Mouse (Mus musculus): ENCODE measurements around the gene Abhd14b. TPM values are rescaled to one million over a fixed set of nuclear protein-coding genes. Genes with fewer than 3 reads are reported as not detected.
A peak's percentile ranks its signal among the peaks of the same experiment; 100 is the strongest.

The Abhd14b gene
- polyA plus RNA-seq, 1 experiment, result 14.6 TPM

DNA sequence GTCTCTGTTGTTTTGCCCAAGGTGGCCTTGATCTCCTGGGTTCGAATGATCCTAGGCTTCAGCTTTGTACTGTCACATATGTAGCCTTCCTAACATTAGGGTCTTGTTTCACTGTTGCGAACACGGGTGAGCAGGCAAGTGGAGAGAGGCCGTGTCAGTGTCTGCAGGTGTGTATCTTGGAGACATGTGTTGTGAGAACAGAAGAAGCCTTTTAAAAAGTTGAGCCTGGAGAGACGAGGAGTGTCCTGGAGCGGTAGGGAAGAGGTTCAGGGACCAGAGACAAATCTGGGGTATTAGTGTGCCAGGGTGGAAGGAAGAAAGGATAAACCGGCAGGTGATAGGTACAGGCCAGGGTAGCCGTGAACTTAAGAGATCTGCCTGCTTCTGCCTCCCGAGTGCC, 30.8 kb downstream of the Abhd14b start:
- no peaks in the 10 kb centered on the region for H3K27me3 ChIP-seq (ENCODE audit: control insufficient read depth, insufficient read depth, low read length)
- no peak overlapping the region for H3K27ac ChIP-seq (ENCODE audit: insufficient read depth, low read length)
- H3K4me1 ChIP-seq (ENCODE audit: control insufficient read depth, insufficient read depth, insufficient read length), result peaks cover 15% of the 10 kb centered on the region; the same call in 1 of the 2 replicates
- no peak for TF ChIP-seq CTCF (IDR thresholded peaks at IDR 0.05; ENCODE audit: extremely low read depth, insufficient read depth, insufficient read length, insufficient replicate concordance)
- TF ChIP-seq POLR2A (IDR thresholded peaks at IDR 0.05; ENCODE audit: low read depth, low read length), result no peak
- H3K4me3 ChIP-seq (ENCODE audit: extremely low read depth, insufficient read depth, insufficient read length), result peak overlapping the region; percentile 65; the same call in 1 of the 2 replicates
- no peak for DNase-seq (ENCODE audit: low read depth in 1 of 2, low spot score in 2 of 2)
- H3K36me3 ChIP-seq (ENCODE audit: control insufficient read depth, insufficient read depth, low read length), result peaks cover 12% of the 10 kb centered on the region
- 74% methylated on average over 9 of the region's 9 CpGs for WGBS

DNA sequence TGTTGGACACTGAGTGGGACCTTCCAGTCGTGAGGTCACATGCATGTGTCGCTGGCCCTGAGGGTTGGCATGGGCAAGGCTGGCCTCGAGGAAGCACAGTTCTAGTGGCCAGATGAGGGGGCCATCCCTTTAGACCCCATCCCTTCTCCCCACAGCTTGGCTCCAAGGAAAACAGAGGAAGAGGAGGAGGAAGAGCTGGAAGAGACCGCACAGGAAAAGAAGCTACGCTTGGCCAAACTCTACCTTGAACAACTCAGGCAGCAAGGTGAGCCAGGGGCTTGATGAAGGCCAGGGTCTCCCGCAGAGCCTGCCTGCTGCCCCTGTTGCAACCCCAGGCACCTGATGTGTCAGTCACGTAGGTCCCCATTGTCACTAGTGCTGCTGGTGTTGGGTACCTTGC, 33.3 kb downstream of the Abhd14b start:
- H3K27ac ChIP-seq (ENCODE audit: insufficient read depth, low read length), result no peak overlapping the region
- peak in 1 of 2 experiments; percentile 2 for DNase-seq (ENCODE audit: low read depth in 1 of 2, low spot score in 2 of 2)
- 91% methylated on average over 7 of the region's 7 CpGs for WGBS
- H3K4me3 ChIP-seq (ENCODE audit: extremely low read depth, insufficient read depth, insufficient read length), result no peak overlapping the region
- peaks cover 30% of the 10 kb centered on the region for H3K36me3 ChIP-seq (ENCODE audit: control insufficient read depth, insufficient read depth, low read length)
- H3K27me3 ChIP-seq (ENCODE audit: control insufficient read depth, insufficient read depth, low read length), result no peaks in the 10 kb centered on the region
- H3K4me1 ChIP-seq (ENCODE audit: control insufficient read depth, insufficient read depth, insufficient read length), result peaks cover 11% of the 10 kb centered on the region; the same call in 1 of the 2 replicates
- TF ChIP-seq CTCF (IDR thresholded peaks at IDR 0.05; ENCODE audit: extremely low read depth, insufficient read depth, insufficient read length, insufficient replicate concordance) (no peak), POLR2A (IDR thresholded peaks at IDR 0.05; ENCODE audit: low read depth, low read length) (no peak)

DNA sequence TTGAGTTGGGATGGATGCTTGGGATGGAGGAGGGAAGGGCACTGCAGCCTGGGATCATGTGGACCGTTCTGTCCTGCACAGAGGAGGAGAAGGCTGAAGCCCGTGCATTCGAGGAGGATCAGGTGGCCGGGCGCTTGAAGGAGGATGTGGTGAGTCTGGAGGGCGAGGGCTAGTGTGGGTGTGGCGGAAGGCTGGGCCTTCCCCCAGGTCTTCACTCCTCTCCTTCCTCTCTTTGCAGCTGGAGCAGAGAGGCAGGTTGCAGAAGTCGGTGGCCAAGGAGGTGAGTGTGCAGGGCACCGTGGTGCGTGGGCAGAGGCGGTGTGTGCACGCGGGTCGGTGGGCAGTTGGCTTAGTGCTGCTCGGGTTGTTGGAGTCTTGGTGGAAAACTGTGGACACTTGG, 33.8 kb downstream of the Abhd14b start:
- WGBS, result 43% methylated on average over 15 of the region's 15 CpGs
- peaks cover 11% of the 10 kb centered on the region; the same call in 1 of the 2 replicates for H3K4me1 ChIP-seq (ENCODE audit: control insufficient read depth, insufficient read depth, insufficient read length)
- TF ChIP-seq POLR2A (IDR thresholded peaks at IDR 0.05; ENCODE audit: low read depth, low read length), result no peak
- no peak overlapping the region for H3K27ac ChIP-seq (ENCODE audit: insufficient read depth, low read length)
- DNase-seq (ENCODE audit: low read depth in 1 of 2, low spot score in 2 of 2), result peak in 1 of 2 experiments; percentile 3
- no peaks in the 10 kb centered on the region for H3K27me3 ChIP-seq (ENCODE audit: control insufficient read depth, insufficient read depth, low read length)
- H3K36me3 ChIP-seq (ENCODE audit: control insufficient read depth, insufficient read depth, low read length), result peaks cover 33% of the 10 kb centered on the region
- H3K4me3 ChIP-seq (ENCODE audit: extremely low read depth, insufficient read depth, insufficient read length), result no peak overlapping the region

DNA sequence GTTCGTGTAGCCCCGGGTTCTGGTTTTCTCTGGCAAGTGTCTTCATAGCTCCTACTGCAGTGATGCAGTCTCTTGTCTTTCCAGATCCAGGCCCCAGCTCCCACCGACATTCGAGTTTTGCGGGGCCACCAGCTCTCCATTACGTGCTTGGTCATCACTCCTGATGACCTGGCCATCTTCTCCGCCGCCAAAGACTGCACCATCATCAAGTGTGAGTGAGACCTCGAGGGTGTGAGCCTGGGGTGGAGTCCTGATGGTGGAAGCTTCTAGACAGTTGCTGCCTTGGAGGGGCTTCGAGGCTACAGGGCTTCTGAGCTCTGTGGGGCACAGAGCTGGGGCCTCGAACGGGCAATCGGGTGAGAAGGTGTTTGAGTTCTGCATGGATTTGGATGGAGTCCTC, 34.4 kb downstream of the Abhd14b start:
- Histone ChIP-seq H3K4me3 (ENCODE audit: extremely low read depth, insufficient read depth, insufficient read length) (no peak overlapping the region), H3K4me1 (ENCODE audit: control insufficient read depth, insufficient read depth, insufficient read length) (peaks cover 6% of the 10 kb centered on the region; the same call in 1 of the 2 replicates), H3K27me3 (ENCODE audit: control insufficient read depth, insufficient read depth, low read length) (no peaks in the 10 kb centered on the region), H3K27ac (ENCODE audit: insufficient read depth, low read length) (no peak overlapping the region), H3K36me3 (ENCODE audit: control insufficient read depth, insufficient read depth, low read length) (peaks cover 35% of the 10 kb centered on the region)
- DNase-seq (ENCODE audit: low read depth in 1 of 2, low spot score in 2 of 2), result peak in 1 of 2 experiments; percentile 2
- 94% methylated on average over 13 of the region's 13 CpGs for WGBS
- TF ChIP-seq POLR2A (IDR thresholded peaks at IDR 0.05; ENCODE audit: low read depth, low read length) (no peak), CTCF (IDR thresholded peaks at IDR 0.05; ENCODE audit: extremely low read depth, insufficient read depth, insufficient read length, insufficient replicate concordance) (no peak)

DNA sequence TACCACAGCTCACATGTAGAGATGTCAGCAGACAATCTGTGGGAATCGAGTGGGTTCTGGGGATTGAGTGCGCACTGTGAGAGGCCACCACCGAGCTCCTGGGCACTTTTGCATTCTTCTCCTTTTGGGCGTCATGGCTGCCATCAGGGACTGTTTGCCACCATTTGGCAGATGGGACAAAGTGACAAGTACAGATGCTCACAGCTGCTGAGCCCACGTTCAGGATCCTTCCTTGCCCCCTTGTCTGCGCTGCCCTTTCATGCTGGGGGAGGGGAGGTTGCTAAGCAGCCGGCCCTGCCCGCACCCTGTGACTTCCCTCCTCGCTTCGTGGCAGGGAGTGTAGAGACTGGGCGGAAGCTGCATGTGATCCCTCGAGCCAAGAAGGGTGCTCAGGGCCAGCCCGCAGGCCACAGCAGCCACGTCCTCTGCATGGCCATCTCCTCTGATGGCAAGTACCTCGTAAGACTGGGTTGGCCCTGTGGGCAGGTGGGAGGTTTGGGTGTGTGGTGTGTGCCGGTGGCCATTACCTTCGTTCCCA, 35.4 kb downstream of the Abhd14b start:
- H3K36me3 ChIP-seq (ENCODE audit: control insufficient read depth, insufficient read depth, low read length), result peaks cover 35% of the 10 kb centered on the region
- WGBS, result 89% methylated on average over 17 of the region's 17 CpGs

DNA sequence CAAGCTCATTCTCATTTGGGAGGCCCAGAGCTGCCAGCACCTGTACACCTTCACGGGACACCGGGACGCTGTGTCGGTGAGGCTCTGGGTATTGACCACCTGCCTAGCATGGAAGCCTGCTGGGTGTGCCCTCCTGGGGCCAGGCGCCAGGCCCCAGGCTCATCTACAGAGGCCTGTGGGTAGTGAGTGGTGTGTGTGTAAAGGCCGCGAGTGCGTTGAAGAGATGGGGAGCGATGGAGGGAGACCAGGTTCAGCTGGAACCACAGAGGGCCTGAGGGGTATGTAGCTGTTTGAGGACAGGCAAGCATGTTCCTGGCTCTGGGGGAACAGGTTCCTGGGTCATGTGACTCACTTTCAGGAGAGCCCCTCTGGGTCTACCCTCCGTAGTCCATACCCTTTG, 35.9 kb downstream of the Abhd14b start:
- TF ChIP-seq CTCF (IDR thresholded peaks at IDR 0.05; ENCODE audit: extremely low read depth, insufficient read depth, insufficient read length, insufficient replicate concordance) (no peak), POLR2A (IDR thresholded peaks at IDR 0.05; ENCODE audit: low read depth, low read length) (no peak)
- DNase-seq (ENCODE audit: low read depth in 1 of 2, low spot score in 2 of 2), result no peak
- H3K27me3 ChIP-seq (ENCODE audit: control insufficient read depth, insufficient read depth, low read length), result no peaks in the 10 kb centered on the region
- no peak overlapping the region for H3K4me3 ChIP-seq (ENCODE audit: extremely low read depth, insufficient read depth, insufficient read length)
- H3K36me3 ChIP-seq (ENCODE audit: control insufficient read depth, insufficient read depth, low read length), result peaks cover 35% of the 10 kb centered on the region
- H3K27ac ChIP-seq (ENCODE audit: insufficient read depth, low read length), result no peak overlapping the region
- 95% methylated on average over 10 of the region's 10 CpGs for WGBS
- peaks cover under 1% of the 10 kb centered on the region; the same call in 1 of the 2 replicates for H3K4me1 ChIP-seq (ENCODE audit: control insufficient read depth, insufficient read depth, insufficient read length)

More for the DNA sequence above, 35.4 kb downstream of the Abhd14b start:
- DNase-seq (ENCODE audit: low read depth in 1 of 2, low spot score in 2 of 2), result peak in 1 of 2 experiments; percentile 2
- Histone ChIP-seq H3K4me1 (ENCODE audit: control insufficient read depth, insufficient read depth, insufficient read length) (peaks cover 5% of the 10 kb centered on the region; the same call in 1 of the 2 replicates), H3K27me3 (ENCODE audit: control insufficient read depth, insufficient read depth, low read length) (no peaks in the 10 kb centered on the region), H3K27ac (ENCODE audit: insufficient read depth, low read length) (no peak overlapping the region), H3K4me3 (ENCODE audit: extremely low read depth, insufficient read depth, insufficient read length) (no peak overlapping the region)
- TF ChIP-seq POLR2A (IDR thresholded peaks at IDR 0.05; ENCODE audit: low read depth, low read length) (no peak), CTCF (IDR thresholded peaks at IDR 0.05; ENCODE audit: extremely low read depth, insufficient read depth, insufficient read length, insufficient replicate concordance) (no peak)

DNA sequence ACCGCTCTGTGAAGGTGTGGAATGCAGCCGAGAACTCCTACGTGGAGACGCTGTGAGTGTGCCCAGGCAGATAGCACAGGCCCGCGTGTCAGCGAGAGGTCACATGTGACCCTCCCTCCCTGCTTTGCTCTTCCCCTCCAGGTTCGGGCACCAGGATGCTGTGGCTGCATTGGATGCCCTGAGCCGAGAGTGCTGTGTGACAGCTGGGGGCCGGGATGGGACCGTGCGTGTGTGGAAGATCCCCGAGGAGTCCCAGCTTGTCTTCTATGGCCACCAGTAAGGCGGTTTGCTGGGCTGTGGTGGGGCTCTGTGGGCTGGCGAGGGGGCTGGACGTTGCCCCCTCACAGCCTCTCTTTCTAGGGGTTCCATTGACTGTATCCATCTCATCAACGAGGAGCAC, 36.3 kb downstream of the Abhd14b start:
- 94% methylated on average over 17 of the region's 17 CpGs for WGBS
- H3K36me3 ChIP-seq (ENCODE audit: control insufficient read depth, insufficient read depth, low read length), result peaks cover 35% of the 10 kb centered on the region

More for the DNA sequence above, 36.3 kb downstream of the Abhd14b start:
- Histone ChIP-seq H3K27me3 (ENCODE audit: control insufficient read depth, insufficient read depth, low read length) (no peaks in the 10 kb centered on the region), H3K27ac (ENCODE audit: insufficient read depth, low read length) (no peak overlapping the region), H3K4me1 (ENCODE audit: control insufficient read depth, insufficient read depth, insufficient read length) (no peaks in the 10 kb centered on the region), H3K4me3 (ENCODE audit: extremely low read depth, insufficient read depth, insufficient read length) (no peak overlapping the region)
- TF ChIP-seq POLR2A (IDR thresholded peaks at IDR 0.05; ENCODE audit: low read depth, low read length) (no peak), CTCF (IDR thresholded peaks at IDR 0.05; ENCODE audit: extremely low read depth, insufficient read depth, insufficient read length, insufficient replicate concordance) (no peak)
- no peak for DNase-seq (ENCODE audit: low read depth in 1 of 2, low spot score in 2 of 2)
